Mouse (Mus musculus) G1E (cell line): ENCODE measurements at regions not wholly inside any gene's neighbourhood (a gene's known extent, or its start where the extent isn't known, plus 50 kb on each side); places are given as distances from the start of the nearest gene placed in this dataset.

ENCODE experiments used
- CTCF ChIP-seq: IDR thresholded peaks from 2 replicates; pipeline ENCODE4 v1.5.1; 2012; ENCODE audit warnings: low read depth, low read length, inconsistent platforms, mixed read lengths
- POLR2AphosphoS5 ChIP-seq: IDR thresholded peaks from 2 replicates; pipeline ENCODE4 v1.6.1; 2012; ENCODE audit warnings: low read depth, low read length, inconsistent platforms; ENCODE audit not compliant: insufficient replicate concordance

- TF ChIP-seq CTCF: no peak
- no peak for TF ChIP-seq POLR2AphosphoS5
Measured at GRCm38 (mm10) chr6:99964007-99964406, 237.8 kb upstream of the Prok2 start.
